Mouse (Mus musculus) cerebellum, adult 11-12 months (tissue): ENCODE results near the gene Prr5l.

ENCODE experiments used
- DNase-seq: peaks from one replicate; pipeline ENCODE4 v3.0.0; 2022

Gene Prr5l

GRCm38 (mm10) chr2:101881471-101882162 is 1.2 kb downstream of the Prr5l start:
- no peak for DNase-seq

- DNase-seq: no peak
Measured at GRCm38 (mm10) chr2:101871179-101871578, 11.6 kb downstream of the Prr5l start.

- DNase-seq: no peak
Measured at GRCm38 (mm10) chr2:101868683-101869082, 14.1 kb downstream of the Prr5l start.

- DNase-seq: no peak
Measured at GRCm38 (mm10) chr2:101862219-101863123, 20.4 kb downstream of the Prr5l start.

GRCm38 (mm10) chr2:101860920-101861485 is 21.8 kb downstream of the Prr5l start:
- DNase-seq: no peak

- DNase-seq: no peak
Measured at GRCm38 (mm10) chr2:101856174-101856573, 26.7 kb downstream of the Prr5l start.

- no peak for DNase-seq
Measured at GRCm38 (mm10) chr2:101854792-101855191, 28.0 kb downstream of the Prr5l start.

- DNase-seq: no peak
Measured at GRCm38 (mm10) chr2:101842756-101843155, 40.1 kb downstream of the Prr5l start.

GRCm38 (mm10) chr2:101834816-101835523 is 47.9 kb downstream of the Prr5l start:
- DNase-seq: no peak

- no peak for DNase-seq
Measured at GRCm38 (mm10) chr2:101832361-101832760, 50.5 kb downstream of the Prr5l start.

GRCm38 (mm10) chr2:101831851-101832250 is 51.0 kb downstream of the Prr5l start:
- no peak for DNase-seq

- DNase-seq: no peak
Measured at GRCm38 (mm10) chr2:101830186-101830915, 52.5 kb downstream of the Prr5l start.

GRCm38 (mm10) chr2:101829013-101829412 is 53.8 kb downstream of the Prr5l start:
- no peak for DNase-seq

- DNase-seq: no peak
Measured at GRCm38 (mm10) chr2:101828057-101828643, 54.7 kb downstream of the Prr5l start.

- DNase-seq: no peak
Measured at GRCm38 (mm10) chr2:101827626-101828025, 55.2 kb downstream of the Prr5l start.

- no peak for DNase-seq
Measured at GRCm38 (mm10) chr2:101826950-101827600, 55.8 kb downstream of the Prr5l start.

GRCm38 (mm10) chr2:101826186-101826707 is 56.6 kb downstream of the Prr5l start:
- DNase-seq: no peak

GRCm38 (mm10) chr2:101825226-101826120 is 57.4 kb downstream of the Prr5l start:
- no peak for DNase-seq

- no peak for DNase-seq
Measured at GRCm38 (mm10) chr2:101823821-101824220, 59.0 kb downstream of the Prr5l start.

- DNase-seq: no peak
Measured at GRCm38 (mm10) chr2:101822785-101823184, 60.0 kb downstream of the Prr5l start.
